Mouse (Mus musculus) thymus, adult 2 months (tissue): ENCODE results near the gene Dhx8.

ENCODE experiments used
- CTCF ChIP-seq: fragments of 200-500 bp; IDR thresholded peaks from 2 replicates; pipeline ENCODE4 v1.5.1; 2012; ENCODE audit warnings: mild to moderate bottlenecking, control low read depth, low read length, moderate library complexity, borderline replicate concordance; ENCODE audit not compliant: control insufficient read depth, poor library complexity, insufficient read depth; ENCODE audit errors: extremely low read depth
- POLR2A ChIP-seq: fragments of 200-500 bp; IDR thresholded peaks from 2 replicates; pipeline ENCODE4 v1.6.1; 2012; ENCODE audit warnings: mild to moderate bottlenecking, low read length, control low read depth, moderate library complexity; ENCODE audit not compliant: control insufficient read depth, poor library complexity, insufficient read depth; ENCODE audit errors: extremely low read depth

DNA sequence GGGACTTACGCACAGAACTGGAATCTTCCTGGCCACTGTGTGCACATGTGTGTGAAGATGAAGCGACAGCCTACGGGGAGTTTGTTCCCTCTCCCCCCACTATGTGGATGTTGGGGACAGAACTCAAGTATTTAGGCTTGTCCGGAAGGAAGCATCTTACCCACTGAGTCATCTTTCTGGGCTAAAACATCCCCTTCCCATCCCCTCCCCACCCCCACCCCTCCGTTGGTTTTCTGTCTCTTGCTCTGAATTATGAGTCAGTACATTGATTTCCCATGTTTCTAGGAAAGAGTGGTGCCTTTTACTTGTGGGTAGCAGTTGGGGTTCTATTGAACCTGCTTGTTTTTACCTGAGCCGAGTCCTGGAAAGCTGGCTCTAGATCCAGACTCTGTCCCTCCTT, 36.0 kb downstream of the Dhx8 start:
- TF ChIP-seq CTCF (no peak), POLR2A (no peak)
